Mouse (Mus musculus): ENCODE data around the gene Ngef. TPM values are rescaled to one million over a fixed set of nuclear protein-coding genes. Genes with fewer than 3 reads are reported as not detected.

Gene Ngef
- polyA plus RNA-seq (2012; rRNA removed): 8.1 and 8.4 TPM in 2 replicates

DNA sequence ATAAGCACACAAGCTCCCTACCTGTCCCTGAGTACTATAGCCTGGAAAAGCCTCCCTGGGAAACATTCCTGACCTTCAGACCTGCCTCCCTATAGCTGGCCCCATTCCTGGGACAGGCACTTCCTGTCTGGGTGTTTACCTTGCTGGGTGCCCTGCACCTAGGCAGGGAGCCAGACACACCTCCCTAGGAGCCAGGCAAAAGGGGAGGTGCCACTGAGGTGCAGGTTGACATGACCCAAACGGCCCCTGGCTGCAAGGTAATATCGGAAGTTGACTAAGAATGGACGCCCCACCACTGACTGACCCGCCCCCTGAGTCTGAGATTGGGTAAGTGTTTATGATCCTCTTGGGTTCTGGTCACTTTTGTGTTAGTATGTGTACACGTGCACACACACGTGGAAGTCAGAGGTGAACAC, at the start of gene Ngef:
Ngef (minus strand) TSS at position 71 of the 416 bp plus-strand sequence.

DNA sequence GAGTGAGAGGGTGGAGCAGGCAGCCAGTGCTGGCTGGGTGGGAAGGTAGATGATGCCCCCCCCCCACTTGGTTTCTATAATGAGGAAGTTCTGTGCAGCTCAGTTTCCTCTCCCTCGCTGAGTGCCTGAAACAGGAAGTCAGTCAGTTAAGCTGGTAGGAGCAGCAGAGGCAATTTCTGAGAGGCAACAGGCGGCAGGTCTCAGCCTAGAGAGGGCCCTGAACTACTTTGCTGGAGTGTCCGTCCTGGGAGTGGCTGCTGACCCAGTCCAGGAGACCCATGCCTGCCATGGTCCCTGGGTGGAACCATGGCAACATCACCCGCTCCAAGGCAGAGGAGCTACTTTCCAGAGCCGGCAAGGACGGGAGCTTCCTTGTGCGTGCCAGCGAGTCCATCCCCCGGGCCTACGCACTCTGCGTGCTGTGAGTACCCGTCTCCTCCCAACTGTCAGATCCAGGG, 46.6 kb upstream of the Ngef start, which contains the start of gene Inpp5d:
Inpp5d (plus strand) TSS at position 102 of the 458 bp plus-strand sequence.

DNA sequence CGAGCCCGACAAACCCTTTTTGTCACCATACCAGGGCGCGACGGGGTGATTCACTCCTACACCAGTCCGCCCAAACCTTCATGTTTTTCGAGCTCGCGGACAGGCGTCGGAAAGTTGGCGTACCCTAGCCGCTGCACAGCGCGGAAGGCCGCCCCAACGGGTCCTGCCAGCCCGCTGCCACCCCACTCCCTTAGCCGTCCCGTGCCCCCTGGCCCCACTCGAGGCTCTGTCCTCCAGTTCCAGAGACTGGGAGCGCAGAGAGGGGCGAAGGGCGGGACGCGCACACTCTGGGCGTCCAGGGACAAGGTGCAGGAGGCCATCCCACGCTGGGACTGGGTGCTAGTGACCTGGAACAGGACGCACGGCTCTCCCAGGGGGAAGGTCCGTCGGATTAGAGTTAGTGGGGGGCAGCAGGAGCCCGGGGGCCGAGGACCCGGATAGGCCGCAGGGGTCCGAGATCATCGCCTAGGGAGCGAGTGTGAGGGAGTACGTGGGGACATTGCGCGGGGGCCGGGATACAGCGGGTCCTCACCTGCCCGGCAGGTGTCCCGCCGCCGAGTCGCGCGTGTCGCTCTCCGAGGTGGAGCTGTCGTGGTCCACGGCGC, 64.0 kb downstream of the Ngef start, which contains the start of gene Neu2:
Neu2 (plus strand) TSS at position 329 of the 605 bp plus-strand sequence.

DNA sequence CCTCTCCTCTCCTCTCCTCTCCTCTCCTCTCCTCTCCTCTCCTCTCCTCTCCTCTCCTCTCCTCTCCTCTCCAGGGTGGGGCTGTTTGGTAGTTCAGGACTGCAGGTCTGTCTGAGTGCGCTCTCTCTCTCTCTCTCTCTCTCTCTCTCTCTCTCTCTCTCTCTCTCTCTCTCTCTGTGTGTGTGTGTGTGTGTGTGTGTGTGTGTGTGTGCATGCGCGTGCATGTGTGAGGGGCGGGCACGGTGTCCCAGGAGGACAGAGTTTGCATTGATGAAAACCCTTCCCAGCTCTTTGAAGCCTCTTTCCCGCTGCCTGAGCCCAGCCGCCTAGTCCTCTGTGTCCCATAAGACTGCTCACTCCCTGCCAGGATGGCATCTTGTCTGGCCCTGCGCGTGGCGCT, 103.7 kb downstream of the Ngef start, which contains the start of gene Snorc:
Snorc (plus strand) TSS at position 301 of the 400 bp plus-strand sequence.

Other genes starting within 250 kb of the Ngef start
- gene Gigyf2, start 246.9 kb downstream of the Ngef start, polyA plus RNA-seq (2012; rRNA removed): 69.3 and 70.4 TPM in 2 replicates
- gene Kcnj13, start 179.1 kb downstream of the Ngef start, polyA plus RNA-seq (2012; rRNA removed): 3.3 and 5.1 TPM in 2 replicates
- gene Snorc, start 103.6 kb downstream of the Ngef start, polyA plus RNA-seq (2012; rRNA removed): 1.6 and 23.8 TPM in 2 replicates
- gene Neu2, start 64.0 kb downstream of the Ngef start, polyA plus RNA-seq (2012; rRNA removed): 0.18 and 0.23 TPM in 2 replicates
- gene Inpp5d, start 46.4 kb upstream of the Ngef start, polyA plus RNA-seq (2012; rRNA removed): 4.2 and 5.9 TPM in 2 replicates
- 82.2 and 83.4 TPM in 2 replicates for gene Atg16l1, start 182.0 kb upstream of the Ngef start, polyA plus RNA-seq (2012; rRNA removed)
- 0.66 and 1.1 TPM in 2 replicates for gene Sag, start 229.8 kb upstream of the Ngef start, polyA plus RNA-seq (2012; rRNA removed)

All from central nervous system, embryonic 14 days (tissue).